Mouse (Mus musculus) heart, embryonic 16.5 days (tissue): ENCODE data around the gene Pik3r6. TPM values are rescaled to one million over a fixed set of nuclear protein-coding genes. Genes with fewer than 3 reads are reported as not detected.

Source experiments
- ATAC-seq: fragments of 200-750 bp; cut with Nextera tagmentation; replicated peaks from 2 replicates; pipeline ENCODE4 v1.8.0; 2017; ENCODE audit warnings: moderate number of reproducible peaks; ENCODE audit not compliant: insufficient read depth, low FRiP score; ENCODE audit errors: extremely low read depth
- H3K27ac ChIP-seq: fragments of 300-500 bp; sonication (generic); 2 replicates; pipeline ENCODE4 v1.5.1; 2014; ENCODE audit warnings: mild to moderate bottlenecking, low read length, control low read depth, moderate library complexity
- H3K27me3 ChIP-seq: fragments of 300-500 bp; sonication (generic); 2 replicates; pipeline ENCODE4 v1.6.1; 2014; ENCODE audit warnings: low read length, mixed read lengths; ENCODE audit not compliant: control insufficient read depth, insufficient read depth
- H3K36me3 ChIP-seq: fragments of 300-500 bp; sonication (generic); 2 replicates; pipeline ENCODE4 v1.6.1; 2014; ENCODE audit not compliant: control insufficient read depth, insufficient read depth
- H3K4me1 ChIP-seq: fragments of 300-500 bp; sonication (generic); 2 replicates; pipeline ENCODE4 v1.6.1; 2014; ENCODE audit warnings: low read length, mixed read lengths; ENCODE audit not compliant: control insufficient read depth, insufficient read depth
- H3K4me2 ChIP-seq: fragments of 300-500 bp; sonication (generic); 2 replicates; pipeline ENCODE4 v1.6.1; 2014; ENCODE audit warnings: low read depth, mild to moderate bottlenecking, control low read depth, low read length
- H3K4me3 ChIP-seq: fragments of 300-500 bp; sonication (generic); 2 replicates; pipeline ENCODE4 v1.5.1; 2014; ENCODE audit warnings: mild to moderate bottlenecking, control low read depth, low read length
- H3K9ac ChIP-seq: fragments of 300-500 bp; sonication (generic); 2 replicates; pipeline ENCODE4 v1.6.1; 2014; ENCODE audit warnings: low read length, control low read depth
- H3K9me3 ChIP-seq: fragments of 300-500 bp; sonication (generic); replicated peaks from 2 replicates; pipeline ENCODE4 v1.6.1; 2016; ENCODE audit warnings: low read length; ENCODE audit not compliant: control insufficient read depth
- WGBS: fragments of 180-500 bp; shearing (Covaris S2); extraction: QIAGEN DNeasy Blood & Tissue Kit; methylation state at CpG from one replicate; pipeline ENCODE4 v1.1.7; 2014; 5-methylcytosine and 5-hydroxymethylcytosine counted together
- polyA plus RNA-seq: library from polyadenylated mRNA; unstranded; fragments of >200 nt; fragmentation: Nextera tagmentation; extraction: Ambion mirVana; gene quantifications from 2 replicates; pipeline ENCODE4 v1.2.1, GENCODE M21; 2015

Pik3r6 gene
- polyA plus RNA-seq, 1 experiment from 2014 or later, result 5.6 TPM

DNA sequence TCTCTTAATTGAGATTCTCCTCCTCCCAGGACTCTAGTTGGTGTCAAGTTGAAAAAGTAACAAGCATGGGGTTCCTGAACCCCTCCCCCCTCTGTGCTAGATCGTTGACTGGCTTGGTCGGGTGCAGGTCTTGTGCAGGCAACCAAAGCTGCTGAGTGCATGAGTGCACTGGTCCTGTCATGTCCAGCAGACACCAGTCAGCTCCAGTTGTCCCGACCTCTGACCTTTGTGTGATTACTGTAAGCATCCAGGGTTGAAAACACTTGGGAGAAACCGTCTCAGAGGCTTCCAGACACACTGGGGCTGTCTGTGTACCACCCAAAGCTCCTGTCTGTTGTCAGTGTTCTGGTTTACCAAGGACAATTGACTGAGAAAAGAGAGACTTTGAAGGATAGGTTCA lies 47.5 kb downstream of the Pik3r6 start:
- no peaks in the 10 kb centered on the region for H3K27me3 ChIP-seq
- no peaks in the 10 kb centered on the region for H3K36me3 ChIP-seq
- no peak overlapping the region for H3K9ac ChIP-seq
- 50% methylated on average over 4 of the region's 4 CpGs for whole genome bisulfite sequencing
- no peak for ATAC-seq
- no peak overlapping the region for H3K4me2 ChIP-seq
- no peaks in the 10 kb centered on the region for H3K9me3 ChIP-seq
- peaks cover 9% of the 10 kb centered on the region for H3K4me1 ChIP-seq
- no peak overlapping the region for H3K27ac ChIP-seq
- no peak overlapping the region for H3K4me3 ChIP-seq

DNA sequence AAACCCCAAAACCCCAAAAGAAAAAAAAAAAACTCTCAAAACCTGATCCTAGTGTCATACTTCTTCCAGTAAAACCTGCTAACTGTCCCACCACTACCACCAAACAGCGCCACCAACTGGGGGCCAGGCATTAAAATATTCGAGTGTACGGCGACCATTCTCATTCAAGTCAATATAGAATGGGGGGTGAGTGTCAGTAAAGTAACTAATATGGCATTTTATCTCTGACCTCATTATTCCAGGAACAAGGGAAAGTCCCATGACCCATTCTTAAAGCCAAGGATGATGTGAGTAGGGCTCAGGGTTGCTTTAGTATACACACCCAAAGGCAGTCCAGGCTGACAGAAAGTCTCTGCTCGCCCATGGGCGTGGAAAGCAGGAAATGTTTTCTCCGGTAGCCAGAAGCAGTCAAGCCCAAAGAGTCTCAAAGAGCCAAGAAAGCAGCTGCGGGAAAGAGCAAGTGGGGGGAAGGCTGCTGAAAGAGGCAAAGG lies 51.2 kb downstream of the Pik3r6 start:
- no peak overlapping the region for H3K27ac ChIP-seq
- WGBS, result 37% methylated on average over 8 of the region's 8 CpGs
- H3K9ac ChIP-seq, result no peak overlapping the region
- peaks cover 10% of the 10 kb centered on the region for H3K27me3 ChIP-seq
- peaks cover 6% of the 10 kb centered on the region; the same call in 1 of the 2 replicates for H3K4me1 ChIP-seq
- no peaks in the 10 kb centered on the region for H3K36me3 ChIP-seq
- 0 out of 2 replicates have a peak, but pooled peaks have one; percentile 33 for ATAC-seq
- no peak overlapping the region for H3K4me2 ChIP-seq
- no peak overlapping the region for H3K4me3 ChIP-seq
- no peaks in the 10 kb centered on the region for H3K9me3 ChIP-seq

DNA sequence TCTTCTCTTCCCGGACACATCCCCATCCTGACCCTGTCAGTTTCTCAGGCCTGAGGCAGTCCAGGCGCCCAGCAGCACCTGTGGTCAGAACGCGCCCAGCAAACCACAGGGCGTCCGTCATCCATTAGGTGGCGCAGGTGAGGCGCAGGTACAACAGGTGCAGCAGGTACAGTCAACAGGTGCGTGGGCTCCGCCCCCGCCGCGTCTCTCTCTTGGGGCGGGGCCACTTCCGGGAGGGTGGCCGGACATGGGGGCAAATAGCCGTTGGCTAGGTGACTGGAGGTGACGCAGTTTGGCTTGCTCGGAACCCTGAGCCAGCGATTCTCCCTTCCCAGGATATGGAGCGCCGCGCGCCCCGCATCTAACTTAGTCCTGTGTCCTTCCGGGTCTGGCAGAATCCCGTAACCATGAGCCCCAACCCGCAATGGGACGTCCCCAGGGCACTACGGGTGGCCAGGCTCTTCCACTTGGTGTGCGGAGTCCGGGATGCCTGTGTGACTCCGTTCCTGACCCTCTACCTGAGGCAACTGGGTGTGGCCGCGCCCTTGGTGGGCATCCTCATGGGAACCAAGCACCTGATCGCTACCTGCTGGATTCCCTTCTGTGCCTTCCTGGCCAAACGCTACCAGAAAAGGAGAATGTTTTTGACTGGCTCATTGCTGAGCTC lies 53.2 kb downstream of the Pik3r6 start, which contains the start of gene Mfsd6l:
Mfsd6l (plus strand) TSS at position 269 of the 667 bp plus-strand sequence.
- 15% methylated on average over 37 of the region's 37 CpGs for WGBS
- 0 out of 2 replicates have a peak within 1 kb of the TSS, but pooled peaks have one; percentile 31 for H3K9ac ChIP-seq
- H3K36me3 ChIP-seq, result no peaks in the 10 kb centered on the region
- no peak for ATAC-seq
- peak within 1 kb of the TSS; percentile 32 for H3K4me3 ChIP-seq
- H3K27me3 ChIP-seq, result peaks cover 10% of the 10 kb centered on the region
- H3K4me1 ChIP-seq, result peaks cover 6% of the 10 kb centered on the region; the same call in 1 of the 2 replicates
- H3K27ac ChIP-seq, result no peak within 1 kb of the TSS
- H3K9me3 ChIP-seq, result no peaks in the 10 kb centered on the region
- H3K4me2 ChIP-seq, result peak within 1 kb of the TSS; percentile 55

DNA sequence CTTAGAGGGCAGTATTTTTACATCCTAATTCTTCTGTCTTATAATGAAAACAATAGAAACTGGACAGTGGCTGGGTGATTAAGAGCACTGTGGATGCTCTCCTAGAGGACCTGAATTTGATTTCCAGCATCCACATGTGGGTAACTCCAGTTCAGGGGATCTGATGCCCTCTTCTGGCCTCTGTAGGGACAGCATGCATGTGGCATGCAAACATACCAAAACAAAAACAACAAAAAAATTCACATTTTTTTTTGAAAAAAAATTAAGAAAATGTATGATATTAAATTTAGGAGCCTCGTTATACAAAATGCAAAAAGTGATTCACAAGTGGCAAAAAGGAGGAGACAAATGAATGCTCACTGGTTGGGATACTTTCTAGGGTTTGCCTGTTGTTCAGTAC lies 56.7 kb downstream of the Pik3r6 start:
- 41% methylated on average over 1 of the region's 1 CpGs for WGBS
- H3K27ac ChIP-seq, result no peak overlapping the region
- H3K27me3 ChIP-seq, result peaks cover 10% of the 10 kb centered on the region
- no peak overlapping the region for H3K9ac ChIP-seq
- ATAC-seq, result no peak
- H3K36me3 ChIP-seq, result no peaks in the 10 kb centered on the region
- no peaks in the 10 kb centered on the region for H3K9me3 ChIP-seq
- H3K4me3 ChIP-seq, result no peak overlapping the region
- peaks cover 4% of the 10 kb centered on the region; the same call in 1 of the 2 replicates for H3K4me1 ChIP-seq
- no peak overlapping the region for H3K4me2 ChIP-seq

DNA sequence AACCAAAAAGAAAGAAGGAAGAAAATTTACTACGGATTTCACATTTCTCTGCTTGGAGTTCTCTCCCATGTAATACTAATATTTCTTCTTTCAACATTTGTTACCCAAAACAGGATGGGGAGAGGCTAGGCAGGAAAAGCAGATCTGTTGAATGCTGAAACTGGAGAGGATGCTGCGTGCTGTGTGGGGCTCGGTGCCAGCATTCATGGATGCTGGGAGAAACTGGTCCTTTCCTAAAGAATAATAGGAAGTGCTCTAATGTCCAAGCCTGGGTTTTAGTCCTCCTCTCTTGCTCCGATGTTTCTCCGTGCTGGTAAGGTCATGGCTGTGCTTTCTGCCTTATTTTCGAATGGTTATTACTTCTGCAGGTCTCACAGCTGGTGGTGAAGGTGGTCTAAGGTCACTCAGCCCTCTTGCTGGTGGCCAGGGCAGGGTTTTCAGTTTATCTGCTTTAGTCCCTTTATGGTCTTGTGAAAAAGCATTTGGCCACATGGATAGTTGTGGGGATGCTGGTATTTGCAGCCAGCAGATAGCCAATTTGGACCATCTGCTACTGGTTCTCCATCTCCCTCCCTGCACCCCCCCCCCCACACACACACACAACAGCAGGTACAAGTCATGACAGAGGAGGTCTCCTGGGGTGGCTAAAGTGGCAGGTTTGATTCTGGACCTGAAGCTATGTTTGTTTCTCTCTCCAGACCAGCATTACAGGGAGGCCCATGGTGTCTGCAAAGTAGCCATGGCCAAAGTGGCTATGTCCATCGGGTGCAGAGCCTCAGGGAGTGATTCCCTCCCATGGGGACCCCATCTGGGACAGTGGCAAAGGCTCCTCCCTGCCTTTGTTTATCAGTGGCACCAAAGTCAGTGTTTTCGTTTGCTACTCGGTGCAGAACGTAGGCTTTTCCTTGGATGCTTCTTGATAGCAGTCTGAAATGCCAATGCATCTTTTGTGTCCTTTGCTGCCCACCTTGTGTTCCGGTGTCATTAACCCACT lies 59.4 kb downstream of the Pik3r6 start:
- H3K36me3 ChIP-seq, result no peaks in the 10 kb centered on the region
- H3K27ac ChIP-seq, result no peak overlapping the region
- H3K27me3 ChIP-seq, result no peaks in the 10 kb centered on the region
- WGBS, result 71% methylated on average over 11 of the region's 11 CpGs
- no peak overlapping the region for H3K4me2 ChIP-seq
- H3K4me1 ChIP-seq, result peaks cover 3% of the 10 kb centered on the region; the same call in 1 of the 2 replicates
- no peak overlapping the region for H3K4me3 ChIP-seq
- H3K9me3 ChIP-seq, result no peaks in the 10 kb centered on the region
- no peak overlapping the region for H3K9ac ChIP-seq
- no peak for ATAC-seq

DNA sequence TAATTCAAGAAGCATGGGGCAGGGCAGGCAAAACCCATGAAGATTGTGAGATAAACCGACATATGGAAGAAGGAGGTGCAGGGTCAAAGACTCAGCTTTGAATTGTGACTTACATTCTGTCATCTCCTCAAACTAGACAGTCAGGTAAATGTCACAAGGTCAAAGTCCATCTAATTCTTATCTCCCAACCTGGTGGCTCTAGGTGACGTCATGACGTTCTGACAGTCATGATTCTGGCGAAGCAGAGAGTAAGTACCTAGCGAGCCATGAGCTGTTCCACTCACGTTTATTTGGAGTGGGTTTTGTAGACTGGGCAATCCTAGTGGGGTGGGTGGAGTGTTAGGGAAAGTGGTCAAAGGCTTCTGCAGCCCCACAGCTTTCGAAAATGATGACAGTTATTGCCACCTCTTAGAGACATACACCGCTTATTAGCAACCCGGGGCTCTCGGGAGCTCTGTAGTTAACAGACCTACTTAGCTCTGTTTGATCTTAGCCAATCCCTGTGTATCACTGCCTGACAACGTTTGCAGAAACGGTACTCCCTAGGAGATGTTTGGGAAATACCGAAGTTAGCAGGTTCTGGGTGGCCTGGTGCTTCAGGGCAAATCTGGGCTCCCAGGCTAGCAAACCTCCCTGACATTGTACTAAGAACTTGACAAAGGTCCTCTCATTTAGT lies 61.7 kb downstream of the Pik3r6 start:
- WGBS, result 71% methylated on average over 13 of the region's 13 CpGs
- ATAC-seq, result no peak

DNA sequence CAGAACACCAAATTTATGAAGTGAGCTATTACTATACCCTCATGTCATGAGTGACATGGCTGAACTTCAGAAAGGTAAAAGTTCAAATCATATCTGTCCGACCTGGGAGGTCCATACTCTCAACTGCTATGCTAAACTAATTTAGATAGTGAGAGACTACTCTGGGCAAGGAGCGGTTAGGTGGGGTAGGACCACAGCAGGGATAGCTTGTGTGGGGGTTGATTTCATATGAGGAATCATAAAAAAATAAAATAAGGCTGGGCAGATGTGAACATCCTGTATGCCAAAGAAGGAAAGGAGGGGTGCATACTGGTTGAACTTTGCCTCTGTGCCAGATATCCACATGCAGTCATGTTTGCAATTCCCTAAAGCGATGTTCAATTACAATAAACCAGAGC lies 62.2 kb downstream of the Pik3r6 start:
- 81% methylated on average over 3 of the region's 3 CpGs for WGBS
- Histone ChIP-seq H3K27ac (no peak overlapping the region), H3K4me3 (no peak overlapping the region), H3K4me1 (peaks cover 3% of the 10 kb centered on the region; the same call in 1 of the 2 replicates), H3K9me3 (no peaks in the 10 kb centered on the region), H3K27me3 (no peaks in the 10 kb centered on the region), H3K36me3 (no peaks in the 10 kb centered on the region), H3K4me2 (no peak overlapping the region), H3K9ac (no peak overlapping the region)
- ATAC-seq, result no peak

More for the DNA sequence above, 61.7 kb downstream of the Pik3r6 start:
- Histone ChIP-seq H3K27me3 (no peaks in the 10 kb centered on the region), H3K36me3 (no peaks in the 10 kb centered on the region), H3K27ac (no peak overlapping the region), H3K4me1 (peaks cover 3% of the 10 kb centered on the region; the same call in 1 of the 2 replicates), H3K9me3 (no peaks in the 10 kb centered on the region), H3K4me2 (no peak overlapping the region), H3K9ac (no peak overlapping the region), H3K4me3 (no peak overlapping the region)

DNA sequence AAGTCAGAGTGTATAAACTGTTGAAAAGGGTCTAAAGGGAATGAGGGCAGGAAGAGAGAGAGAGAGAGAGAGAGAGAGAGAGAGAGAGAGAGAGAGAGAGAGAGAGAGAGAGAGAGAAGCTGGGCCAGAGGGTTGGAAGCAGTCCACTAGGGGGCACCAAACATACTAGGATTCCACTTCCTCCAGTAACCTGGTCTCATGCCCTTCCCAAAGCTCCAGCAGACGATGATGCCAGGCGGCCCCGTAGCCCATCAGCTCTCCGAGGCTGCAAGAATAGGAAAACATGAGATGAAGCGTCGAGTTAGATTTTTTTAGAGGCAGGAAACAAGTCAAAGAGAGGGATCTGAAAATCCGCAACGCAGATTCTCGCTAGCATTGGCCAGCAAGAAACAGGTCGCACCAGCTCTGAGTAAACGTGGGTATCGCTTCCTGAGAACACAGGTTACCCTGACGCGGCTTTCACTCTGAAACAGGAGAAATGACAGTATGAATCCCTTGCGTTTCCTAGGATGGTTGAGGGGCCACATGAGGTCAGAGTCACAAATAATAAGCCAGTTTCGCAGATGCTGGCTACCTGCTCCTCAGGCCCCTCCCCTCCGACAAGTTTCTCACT lies 63.7 kb downstream of the Pik3r6 start:
- no peak overlapping the region for H3K27ac ChIP-seq
- no peak for ATAC-seq
- H3K9me3 ChIP-seq, result no peaks in the 10 kb centered on the region

More for the DNA sequence above, 63.7 kb downstream of the Pik3r6 start:
- no peaks in the 10 kb centered on the region for H3K27me3 ChIP-seq
- WGBS, result 19% methylated on average over 17 of the region's 17 CpGs
- peak overlapping the region; percentile 73 for H3K4me2 ChIP-seq
- H3K36me3 ChIP-seq, result no peaks in the 10 kb centered on the region
- H3K4me1 ChIP-seq, result peaks cover 3% of the 10 kb centered on the region; the same call in 1 of the 2 replicates
- peak overlapping the region; percentile 54 for H3K9ac ChIP-seq
- H3K4me3 ChIP-seq, result peak overlapping the region; percentile 45
